Mouse (Mus musculus): ENCODE data around the gene Arhgap44.

Arhgap44 gene

GRCm38 (mm10) chr11:65159791-65160190 lies 3.0 kb downstream of the Arhgap44 start, which contains the start of gene 1700086D15Rik:
TSS of gene 1700086D15Rik (minus strand) at chr11:65159891.
- Histone ChIP-seq H3K27me3 (ENCODE audit: control insufficient read depth, insufficient read depth, low read length, poor library complexity, severe bottlenecking) (no peaks in the 10 kb centered on the region), H3K36me3 (ENCODE audit: control insufficient read depth, insufficient read depth, low read length, poor library complexity, severe bottlenecking) (no peaks in the 10 kb centered on the region)
- no peak for DNase-seq (ENCODE audit: low read depth, low spot score)

GRCm38 (mm10) chr11:65158658-65158990 lies 4.1 kb downstream of the Arhgap44 start:
- H3K27me3 ChIP-seq (ENCODE audit: control insufficient read depth, insufficient read depth, low read length, poor library complexity, severe bottlenecking), result no peaks in the 10 kb centered on the region
- H3K36me3 ChIP-seq (ENCODE audit: control insufficient read depth, insufficient read depth, low read length, poor library complexity, severe bottlenecking), result no peaks in the 10 kb centered on the region
- DNase-seq (ENCODE audit: low read depth, low spot score), result no peak

GRCm38 (mm10) chr11:65157966-65158657 lies 4.6 kb downstream of the Arhgap44 start:
- DNase-seq (ENCODE audit: low read depth, low spot score), result no peak
- Histone ChIP-seq H3K36me3 (ENCODE audit: control insufficient read depth, insufficient read depth, low read length, poor library complexity, severe bottlenecking) (no peaks in the 10 kb centered on the region), H3K27me3 (ENCODE audit: control insufficient read depth, insufficient read depth, low read length, poor library complexity, severe bottlenecking) (no peaks in the 10 kb centered on the region)

GRCm38 (mm10) chr11:65153006-65153405 lies 9.8 kb downstream of the Arhgap44 start:
- no peak for DNase-seq (ENCODE audit: low read depth, low spot score)
- Histone ChIP-seq H3K36me3 (ENCODE audit: control insufficient read depth, insufficient read depth, low read length, poor library complexity, severe bottlenecking) (no peaks in the 10 kb centered on the region), H3K27me3 (ENCODE audit: control insufficient read depth, insufficient read depth, low read length, poor library complexity, severe bottlenecking) (no peaks in the 10 kb centered on the region)

GRCm38 (mm10) chr11:65148441-65148840 lies 14.3 kb downstream of the Arhgap44 start:
- no peak for DNase-seq (ENCODE audit: low read depth, low spot score)
- Histone ChIP-seq H3K27me3 (ENCODE audit: control insufficient read depth, insufficient read depth, low read length, poor library complexity, severe bottlenecking) (no peaks in the 10 kb centered on the region), H3K36me3 (ENCODE audit: control insufficient read depth, insufficient read depth, low read length, poor library complexity, severe bottlenecking) (no peaks in the 10 kb centered on the region)

GRCm38 (mm10) chr11:65142838-65143417 lies 19.8 kb downstream of the Arhgap44 start:
- H3K36me3 ChIP-seq (ENCODE audit: control insufficient read depth, insufficient read depth, low read length, poor library complexity, severe bottlenecking), result no peaks in the 10 kb centered on the region
- DNase-seq (ENCODE audit: low read depth, low spot score), result no peak
- no peaks in the 10 kb centered on the region for H3K27me3 ChIP-seq (ENCODE audit: control insufficient read depth, insufficient read depth, low read length, poor library complexity, severe bottlenecking)

- DNase-seq (ENCODE audit: low read depth, low spot score), result no peak
- Histone ChIP-seq H3K27me3 (ENCODE audit: control insufficient read depth, insufficient read depth, low read length, poor library complexity, severe bottlenecking) (no peaks in the 10 kb centered on the region), H3K36me3 (ENCODE audit: control insufficient read depth, insufficient read depth, low read length, poor library complexity, severe bottlenecking) (no peaks in the 10 kb centered on the region)
Measured at GRCm38 (mm10) chr11:65139030-65139429, 23.7 kb downstream of the Arhgap44 start.

GRCm38 (mm10) chr11:65137145-65137652 lies 25.6 kb downstream of the Arhgap44 start:
- no peaks in the 10 kb centered on the region for H3K36me3 ChIP-seq (ENCODE audit: control insufficient read depth, insufficient read depth, low read length, poor library complexity, severe bottlenecking)
- H3K27me3 ChIP-seq (ENCODE audit: control insufficient read depth, insufficient read depth, low read length, poor library complexity, severe bottlenecking), result no peaks in the 10 kb centered on the region
- DNase-seq (ENCODE audit: low read depth, low spot score), result no peak

- no peaks in the 10 kb centered on the region for H3K27me3 ChIP-seq (ENCODE audit: control insufficient read depth, insufficient read depth, low read length, poor library complexity, severe bottlenecking)
Measured at GRCm38 (mm10) chr11:65135251-65135739, 27.5 kb downstream of the Arhgap44 start.

GRCm38 (mm10) chr11:65133661-65134060 lies 29.1 kb downstream of the Arhgap44 start:
- H3K36me3 ChIP-seq (ENCODE audit: control insufficient read depth, insufficient read depth, low read length, poor library complexity, severe bottlenecking), result no peaks in the 10 kb centered on the region
- no peaks in the 10 kb centered on the region for H3K27me3 ChIP-seq (ENCODE audit: control insufficient read depth, insufficient read depth, low read length, poor library complexity, severe bottlenecking)
- DNase-seq (ENCODE audit: low read depth, low spot score), result no peak

More at GRCm38 (mm10) chr11:65135251-65135739, 27.5 kb downstream of the Arhgap44 start:
- no peak for DNase-seq (ENCODE audit: low read depth, low spot score)
- no peaks in the 10 kb centered on the region for H3K36me3 ChIP-seq (ENCODE audit: control insufficient read depth, insufficient read depth, low read length, poor library complexity, severe bottlenecking)

- DNase-seq (ENCODE audit: low read depth, low spot score), result no peak
- H3K36me3 ChIP-seq (ENCODE audit: control insufficient read depth, insufficient read depth, low read length, poor library complexity, severe bottlenecking), result no peaks in the 10 kb centered on the region
- H3K27me3 ChIP-seq (ENCODE audit: control insufficient read depth, insufficient read depth, low read length, poor library complexity, severe bottlenecking), result no peaks in the 10 kb centered on the region; the same call in 1 of the 2 replicates
Measured at GRCm38 (mm10) chr11:65129110-65129509, 33.7 kb downstream of the Arhgap44 start.

GRCm38 (mm10) chr11:65128666-65129065 lies 34.1 kb downstream of the Arhgap44 start:
- no peak for DNase-seq (ENCODE audit: low read depth, low spot score)
- no peaks in the 10 kb centered on the region; the same call in 1 of the 2 replicates for H3K27me3 ChIP-seq (ENCODE audit: control insufficient read depth, insufficient read depth, low read length, poor library complexity, severe bottlenecking)
- no peaks in the 10 kb centered on the region for H3K36me3 ChIP-seq (ENCODE audit: control insufficient read depth, insufficient read depth, low read length, poor library complexity, severe bottlenecking)

- no peaks in the 10 kb centered on the region for H3K36me3 ChIP-seq (ENCODE audit: control insufficient read depth, insufficient read depth, low read length, poor library complexity, severe bottlenecking)
- no peaks in the 10 kb centered on the region; the same call in 1 of the 2 replicates for H3K27me3 ChIP-seq (ENCODE audit: control insufficient read depth, insufficient read depth, low read length, poor library complexity, severe bottlenecking)
- no peak for DNase-seq (ENCODE audit: low read depth, low spot score)
Measured at GRCm38 (mm10) chr11:65126566-65126965, 36.2 kb downstream of the Arhgap44 start.

- Histone ChIP-seq H3K27me3 (ENCODE audit: control insufficient read depth, insufficient read depth, low read length, poor library complexity, severe bottlenecking) (no peaks in the 10 kb centered on the region; the same call in 1 of the 2 replicates), H3K36me3 (ENCODE audit: control insufficient read depth, insufficient read depth, low read length, poor library complexity, severe bottlenecking) (no peaks in the 10 kb centered on the region)
- no peak for DNase-seq (ENCODE audit: low read depth, low spot score)
Measured at GRCm38 (mm10) chr11:65124913-65125418, 37.8 kb downstream of the Arhgap44 start.

GRCm38 (mm10) chr11:65120276-65120675 lies 42.5 kb downstream of the Arhgap44 start:
- H3K27me3 ChIP-seq (ENCODE audit: control insufficient read depth, insufficient read depth, low read length, poor library complexity, severe bottlenecking), result no peaks in the 10 kb centered on the region
- DNase-seq (ENCODE audit: low read depth, low spot score), result no peak
- no peaks in the 10 kb centered on the region for H3K36me3 ChIP-seq (ENCODE audit: control insufficient read depth, insufficient read depth, low read length, poor library complexity, severe bottlenecking)

All from splenic B cell, adult 2 months (primary cell).